ENCODE assay signal across 8 mouse cellular contexts in the genomic region with DNA sequence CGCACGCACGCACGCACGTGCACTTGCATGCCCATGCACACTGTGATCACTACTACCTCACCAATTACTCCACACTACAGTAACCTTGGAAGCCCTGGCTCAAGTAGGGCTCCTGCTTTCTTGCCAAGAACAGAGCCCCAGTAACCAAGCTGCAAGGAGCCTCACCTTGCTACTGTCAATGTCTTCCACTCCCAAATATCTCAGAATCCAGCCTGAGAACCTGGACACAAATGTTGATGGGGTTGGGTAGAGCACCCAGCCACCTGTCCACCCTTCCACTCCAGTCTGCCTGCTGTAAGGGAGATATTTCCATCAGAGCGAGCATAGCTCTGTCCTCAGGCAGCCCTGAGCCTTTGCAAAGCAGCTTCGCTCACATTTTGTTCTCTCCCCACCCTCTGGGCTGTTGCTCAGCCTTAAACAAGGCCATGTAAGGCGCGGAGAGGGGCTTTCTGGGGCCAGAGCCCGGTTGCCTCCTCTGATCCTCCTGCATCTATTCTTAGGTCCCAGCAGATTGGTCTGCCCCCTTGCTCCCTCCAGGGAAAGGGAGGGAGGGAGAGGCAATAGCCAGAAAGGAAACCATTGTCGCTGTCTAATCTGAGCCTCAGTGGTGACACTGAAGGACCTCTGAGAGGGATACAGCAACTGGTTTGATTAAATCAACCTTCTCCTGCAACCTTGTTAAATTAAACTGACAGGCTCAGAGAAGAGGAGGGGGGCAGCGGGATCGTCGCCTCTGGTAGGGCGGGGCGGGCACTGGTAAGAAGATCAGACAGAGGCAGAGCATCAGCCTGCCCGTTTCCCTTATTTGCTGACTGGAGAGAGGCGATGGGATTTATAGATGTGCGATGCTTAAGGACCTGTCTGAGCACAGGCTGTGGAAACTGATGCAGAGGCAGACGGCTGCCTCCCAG. TPM values are rescaled to one million over a fixed set of nuclear protein-coding genes. Genes with fewer than 3 reads are reported as not detected.
DNase-seq lines count a peak whose midpoint lies in the region; ATAC-seq and TF ChIP-seq lines count a peak whose summit lies in the region.

No protein-coding gene starts in this region.

- H3K36me3 ChIP-seq in forebrain, postnatal 0 days (ENCODE audit: insufficient read depth) = no peaks in the 10 kb centered on the region
- no peaks in the 10 kb centered on the region for H3K36me3 ChIP-seq in limb, embryonic 10.5 days
- no peaks in the 10 kb centered on the region for H3K36me3 ChIP-seq in stomach, embryonic 16.5 days (ENCODE audit: control insufficient read depth, insufficient read depth, low read length)

- ATAC-seq in forebrain, postnatal 0 days = peak; percentile 68
- peak; percentile 80; the same call in 1 of the 2 replicates for ATAC-seq in stomach, embryonic 16.5 days (ENCODE audit: insufficient read depth, low FRiP score)

- no peak overlapping the region for H3K27ac ChIP-seq in forebrain, postnatal 0 days (ENCODE audit: low read depth, low read length)
- H3K27ac ChIP-seq in limb, embryonic 10.5 days = no peak overlapping the region
- H3K27ac ChIP-seq in stomach, embryonic 16.5 days (ENCODE audit: low read length) = peak overlapping the region; percentile 78

- no peak overlapping the region for H3K4me2 ChIP-seq in forebrain, postnatal 0 days (ENCODE audit: low read depth)
- peak overlapping the region; percentile 0; the same call in 1 of the 2 replicates for H3K4me2 ChIP-seq in stomach, embryonic 16.5 days (ENCODE audit: low read depth, low read length)

- no peaks in the 10 kb centered on the region for H3K9me3 ChIP-seq in forebrain, postnatal 0 days (ENCODE audit: low read length)
- no peaks in the 10 kb centered on the region for H3K9me3 ChIP-seq in limb, embryonic 10.5 days (replicated peaks)
- no peaks in the 10 kb centered on the region for H3K9me3 ChIP-seq in stomach, embryonic 16.5 days (replicated peaks; ENCODE audit: control insufficient read depth, low read length)

- DNase-seq in gastrocnemius, postnatal 25 days = peak; percentile 29
- DNase-seq in gastrocnemius, postnatal 10 days = no peak
- DNase-seq in cerebellum, adult 11-12 months = peak; percentile 78
- peak; percentile 22 for DNase-seq in forebrain, postnatal 0 days
- peak; percentile 31 for DNase-seq in limb, embryonic 10.5 days (ENCODE audit: low spot score)
- DNase-seq in spleen, postnatal 14 days (ENCODE audit: low spot score in 2 of 2) = no peak
- DNase-seq in adrenal gland, postnatal 36 days = no peak

- no peak overlapping the region for H3K4me3 ChIP-seq in forebrain, postnatal 0 days (ENCODE audit: low read depth, low read length)
- H3K4me3 ChIP-seq in limb, embryonic 10.5 days = no peak overlapping the region
- no peak overlapping the region for H3K4me3 ChIP-seq in stomach, embryonic 16.5 days (replicated peaks; ENCODE audit: low read length)

- H3K27me3 ChIP-seq in forebrain, postnatal 0 days (ENCODE audit: insufficient read depth, low read length) = no peaks in the 10 kb centered on the region
- peaks cover 59% of the 10 kb centered on the region for H3K27me3 ChIP-seq in limb, embryonic 10.5 days (ENCODE audit: low read depth, poor library complexity, severe bottlenecking)
- H3K27me3 ChIP-seq in stomach, embryonic 16.5 days (ENCODE audit: control insufficient read depth, insufficient read depth, low read length) = 0 out of 2 replicates have a peak, but pooled peaks cover 3% of the 10 kb centered on the region

- no peaks in the 10 kb centered on the region for H3K4me1 ChIP-seq in forebrain, postnatal 0 days (ENCODE audit: insufficient read depth)
- H3K4me1 ChIP-seq in limb, embryonic 10.5 days = peaks cover 9% of the 10 kb centered on the region
- H3K4me1 ChIP-seq in stomach, embryonic 16.5 days (ENCODE audit: control insufficient read depth, insufficient read depth, low read length) = peaks cover 8% of the 10 kb centered on the region

- peak overlapping the region; percentile 18; the same call in 1 of the 2 replicates for H3K9ac ChIP-seq in forebrain, postnatal 0 days
- 0 out of 2 replicates have a peak overlapping the region, but pooled peaks have one; percentile 26 for H3K9ac ChIP-seq in stomach, embryonic 16.5 days (ENCODE audit: low read length)

- 20% methylated on average over 20 of the region's 20 CpGs for WGBS in forebrain, postnatal 0 days
- 37% methylated on average over 20 of the region's 20 CpGs for WGBS in limb, embryonic 10.5 days
- WGBS in stomach, embryonic 16.5 days = 35% methylated on average over 20 of the region's 20 CpGs

- TF ChIP-seq CTCF in forebrain, postnatal 0 days (IDR thresholded peaks at IDR 0.05; ENCODE audit: low read depth) = no peak

RNA-seq across cellular contexts. Expression of gene Ddx20, which starts 8.4 kb away (rescaled TPM):
- total RNA-seq in gastrocnemius, postnatal 25 days (2021) = 1 to 10 TPM; 7.8 to 8.1 TPM
- 1 to 10 TPM; 8.6 to 9.7 TPM for total RNA-seq in gastrocnemius, postnatal 10 days (2021)
- 19.5 and 24.2 TPM in 2 replicates for total RNA-seq in forebrain, postnatal 0 days (2014; rRNA removed)
- 16.8 and 18.1 TPM in 2 replicates for polyA plus RNA-seq in forebrain, postnatal 0 days (2015; fragmentation: Nextera tagmentation; extraction: Ambion mirVana)
- polyA plus RNA-seq in limb, embryonic 10.5 days (2016; fragmentation: Nextera tagmentation; extraction: Ambion mirVana) = 51.6 and 53.4 TPM in 2 replicates
- 29.1 and 33.0 TPM in 2 replicates for polyA plus RNA-seq in stomach, embryonic 16.5 days (2015; fragmentation: Nextera tagmentation; extraction: Ambion mirVana)
- total RNA-seq in adrenal gland, postnatal 36 days (2021) = 10 to 100 TPM; 16.4 to 19.5 TPM

RNA-seq across cellular contexts. Expression of gene Inka2, which starts 8.7 kb away (rescaled TPM):
- 1 to 10 TPM; 2.6 to 6.0 TPM for total RNA-seq in gastrocnemius, postnatal 25 days (2021)
- total RNA-seq in gastrocnemius, postnatal 10 days (2021) = 10 to 100 TPM in 1 of 2 experiments, 1 to 10 TPM in 1; 9.7 to 14.6 TPM
- 6.9 and 7.2 TPM in 2 replicates for total RNA-seq in forebrain, postnatal 0 days (2014; rRNA removed)
- polyA plus RNA-seq in forebrain, postnatal 0 days (2015; fragmentation: Nextera tagmentation; extraction: Ambion mirVana) = 1.1 and 4.2 TPM in 2 replicates
- polyA plus RNA-seq in limb, embryonic 10.5 days (2016; fragmentation: Nextera tagmentation; extraction: Ambion mirVana) = 0.33 and 0.50 TPM in 2 replicates
- 3.1 and 4.9 TPM in 2 replicates for polyA plus RNA-seq in stomach, embryonic 16.5 days (2015; fragmentation: Nextera tagmentation; extraction: Ambion mirVana)
- total RNA-seq in adrenal gland, postnatal 36 days (2021) = 1 to 10 TPM; 1.6 TPM

Comparison
In these comparisons a context has a peak if more than half of its experiments do, and no peak if none do; other contexts are left out.
1. DNase-seq: peak in gastrocnemius, postnatal 25 days (single experiment), cerebellum, adult 11-12 months (single experiment), forebrain, postnatal 0 days (single experiment) and limb, embryonic 10.5 days (single experiment); none in gastrocnemius, postnatal 10 days (single experiment), spleen, postnatal 14 days (0 of 2) and adrenal gland, postnatal 36 days (0 of 2).